Mouse (Mus musculus): ENCODE results near the gene Ctu2.

DNA sequence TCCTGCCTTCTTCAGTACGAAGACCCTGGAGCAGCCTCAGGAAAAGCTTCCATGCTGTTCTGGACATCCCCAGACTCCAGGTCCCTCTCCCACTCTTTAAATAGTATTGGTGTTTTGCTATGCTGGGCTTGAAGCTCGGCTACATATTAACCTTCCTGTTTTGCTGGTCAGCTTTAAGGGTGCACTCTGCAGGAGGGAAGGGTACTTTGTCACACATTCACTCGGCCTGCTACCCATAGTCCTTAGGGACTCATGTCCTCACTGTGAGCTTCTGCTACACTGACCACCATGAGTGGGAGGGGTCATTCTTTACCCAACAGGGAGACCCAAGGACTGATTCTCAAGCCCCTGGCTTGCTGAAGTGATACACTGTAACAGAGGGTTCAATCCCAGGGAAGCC is 45.3 kb upstream of the Ctu2 start:
- TF ChIP-seq CTCF (IDR thresholded peaks at IDR 0.05; ENCODE audit: low read depth, low read length) (no peak), POLR2A (IDR thresholded peaks at IDR 0.05; ENCODE audit: extremely low read depth, insufficient read depth, low read length) (no peak)
